Mouse (Mus musculus): ENCODE results near the gene Nppb. TPM values are rescaled to one million over a fixed set of nuclear protein-coding genes. Genes with fewer than 3 reads are reported as not detected.

The Nppb gene
- polyA plus RNA-seq, 1 experiment from 2014 or later, result 171 TPM

DNA sequence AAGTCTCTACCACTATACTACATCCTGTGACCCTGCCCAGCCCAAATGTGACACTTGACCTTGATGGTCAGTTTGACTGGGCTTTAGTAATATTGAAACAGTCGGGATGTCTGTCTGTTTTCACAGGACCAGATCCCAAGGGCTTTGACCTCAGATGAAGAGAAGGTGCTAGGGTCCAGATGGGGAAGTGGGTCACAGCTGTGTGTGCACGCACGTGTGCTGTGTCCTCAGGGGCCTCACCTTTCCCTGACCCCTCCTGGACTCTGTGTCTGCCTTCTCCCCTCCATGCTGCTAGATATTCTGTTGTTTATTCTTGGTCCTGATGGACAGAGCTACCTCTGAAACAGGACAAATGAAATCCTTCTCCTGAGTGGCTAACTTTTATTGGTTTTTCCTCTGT, 25.7 kb downstream of the Nppb start:
- Histone ChIP-seq H3K9me3 (replicated peaks) (no peaks in the 10 kb centered on the region), H3K4me3 (no peak overlapping the region), H3K9ac (no peak overlapping the region), H3K4me2 (no peak overlapping the region), H3K36me3 (peaks cover 98% of the 10 kb centered on the region), H3K27me3 (no peaks in the 10 kb centered on the region), H3K27ac (no peak overlapping the region), H3K4me1 (replicated peaks) (no peaks in the 10 kb centered on the region)
- 83% methylated on average over 3 of the region's 3 CpGs for WGBS
- no peak for ATAC-seq (replicated peaks; ENCODE audit: insufficient number of reproducible peaks, insufficient read depth, low FRiP score, low read depth)

DNA sequence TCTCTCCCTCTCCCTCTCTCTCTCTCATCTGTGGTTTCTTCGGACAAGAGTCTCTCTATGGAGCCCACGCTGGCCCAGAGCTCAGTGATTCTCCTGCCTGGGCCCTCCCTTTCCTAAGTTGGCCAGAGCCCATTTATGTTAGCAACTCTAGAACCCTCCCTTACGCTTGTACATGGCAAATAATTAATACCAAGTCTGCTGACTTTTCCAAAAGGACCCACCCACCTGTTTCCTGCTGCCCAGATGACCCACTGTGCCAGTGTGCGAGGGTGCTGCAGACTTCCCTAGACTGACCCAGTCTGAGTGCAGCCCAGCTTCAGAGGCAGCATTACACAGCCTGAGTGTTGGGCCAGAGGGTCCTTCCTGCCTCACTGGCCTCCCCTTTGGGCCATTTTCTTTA, 26.6 kb downstream of the Nppb start:
- Histone ChIP-seq H3K27ac (no peak overlapping the region), H3K9ac (no peak overlapping the region), H3K4me2 (no peak overlapping the region), H3K27me3 (no peaks in the 10 kb centered on the region), H3K4me3 (no peak overlapping the region), H3K36me3 (peaks cover 98% of the 10 kb centered on the region), H3K4me1 (replicated peaks) (no peaks in the 10 kb centered on the region), H3K9me3 (replicated peaks) (no peaks in the 10 kb centered on the region)
- WGBS, result 88% methylated on average over 4 of the region's 4 CpGs
- ATAC-seq (replicated peaks; ENCODE audit: insufficient number of reproducible peaks, insufficient read depth, low FRiP score, low read depth), result no peak

DNA sequence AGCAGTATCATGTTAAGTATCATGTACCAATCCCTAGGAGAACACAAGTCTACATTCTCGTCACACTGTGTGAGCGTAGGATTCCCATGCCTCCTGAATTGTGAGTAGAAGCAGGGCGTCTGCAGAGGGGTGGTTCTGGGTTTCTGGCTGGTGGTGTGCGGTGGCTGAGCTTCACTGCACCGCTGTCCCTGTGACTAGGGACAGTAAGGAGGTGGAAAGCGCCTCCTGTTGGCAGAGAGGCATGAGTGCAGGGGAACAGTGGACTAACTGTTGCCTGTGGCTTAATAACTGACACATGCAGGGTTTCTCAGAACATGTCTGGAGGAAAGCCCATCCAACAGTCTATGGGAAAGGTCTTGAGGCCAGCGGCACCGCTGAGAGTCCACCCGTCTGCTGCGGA, 29.8 kb downstream of the Nppb start:
- no peak overlapping the region for H3K27ac ChIP-seq
- no peak overlapping the region for H3K4me3 ChIP-seq
- ATAC-seq (replicated peaks; ENCODE audit: insufficient number of reproducible peaks, insufficient read depth, low FRiP score, low read depth), result no peak
- 77% methylated on average over 10 of the region's 10 CpGs for WGBS
- no peaks in the 10 kb centered on the region for H3K4me1 ChIP-seq (replicated peaks)
- H3K9ac ChIP-seq, result no peak overlapping the region
- no peaks in the 10 kb centered on the region for H3K27me3 ChIP-seq
- H3K9me3 ChIP-seq (replicated peaks), result no peaks in the 10 kb centered on the region
- no peak overlapping the region for H3K4me2 ChIP-seq
- peaks cover 92% of the 10 kb centered on the region for H3K36me3 ChIP-seq

DNA sequence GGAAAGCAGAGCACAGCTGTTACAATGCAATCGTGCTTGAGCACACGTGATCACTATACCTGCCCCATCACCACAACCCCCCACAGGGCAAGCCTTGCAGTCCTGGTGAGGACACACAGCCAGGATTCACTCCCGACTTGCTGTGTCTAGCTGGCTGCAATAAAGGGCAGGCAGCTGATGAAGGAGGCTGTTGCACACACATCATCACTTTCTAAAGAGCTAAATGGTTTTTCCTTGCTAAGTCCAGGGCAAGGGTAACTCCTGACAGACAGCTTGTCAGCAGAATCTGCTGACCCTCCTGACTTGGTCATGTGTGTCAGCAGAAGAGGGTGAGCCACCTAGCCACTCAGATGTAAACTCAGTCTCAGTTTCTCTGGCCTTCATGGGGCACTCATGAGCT, 31.4 kb downstream of the Nppb start:
- no peaks in the 10 kb centered on the region for H3K27me3 ChIP-seq
- H3K4me3 ChIP-seq, result no peak overlapping the region
- no peak overlapping the region for H3K27ac ChIP-seq
- no peaks in the 10 kb centered on the region for H3K4me1 ChIP-seq (replicated peaks)
- 73% methylated on average over 3 of the region's 3 CpGs for WGBS
- H3K9ac ChIP-seq, result no peak overlapping the region
- peaks cover 92% of the 10 kb centered on the region for H3K36me3 ChIP-seq
- no peak for ATAC-seq (replicated peaks; ENCODE audit: insufficient number of reproducible peaks, insufficient read depth, low FRiP score, low read depth)
- H3K9me3 ChIP-seq (replicated peaks), result no peaks in the 10 kb centered on the region
- H3K4me2 ChIP-seq, result no peak overlapping the region

DNA sequence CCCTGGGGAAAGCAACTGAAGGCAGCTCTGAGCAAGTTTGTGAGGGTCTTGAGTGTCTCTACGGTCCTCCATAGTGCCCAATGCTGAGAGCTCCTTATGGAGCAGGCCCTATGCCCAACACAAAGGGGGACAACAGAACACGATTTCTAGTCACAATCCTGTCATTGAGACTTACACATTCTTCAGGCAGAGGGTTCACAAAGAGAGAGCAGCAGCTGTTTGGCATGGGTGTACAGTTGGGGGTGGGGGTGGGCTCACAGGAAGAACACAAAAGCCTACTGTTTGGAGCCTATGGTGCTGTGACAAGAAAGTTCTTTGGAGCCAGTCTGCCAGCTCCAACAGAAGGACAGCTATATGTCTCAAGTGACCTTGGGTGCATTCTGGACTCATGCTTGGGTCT, 32.8 kb downstream of the Nppb start:
- no peak overlapping the region for H3K4me2 ChIP-seq
- no peak overlapping the region for H3K9ac ChIP-seq
- H3K36me3 ChIP-seq, result peaks cover 92% of the 10 kb centered on the region
- no peaks in the 10 kb centered on the region for H3K4me1 ChIP-seq (replicated peaks)
- H3K4me3 ChIP-seq, result no peak overlapping the region
- no peaks in the 10 kb centered on the region for H3K9me3 ChIP-seq (replicated peaks)
- WGBS, result 68% methylated on average over 2 of the region's 2 CpGs
- no peak for ATAC-seq (replicated peaks; ENCODE audit: insufficient number of reproducible peaks, insufficient read depth, low FRiP score, low read depth)
- no peak overlapping the region for H3K27ac ChIP-seq
- no peaks in the 10 kb centered on the region for H3K27me3 ChIP-seq

DNA sequence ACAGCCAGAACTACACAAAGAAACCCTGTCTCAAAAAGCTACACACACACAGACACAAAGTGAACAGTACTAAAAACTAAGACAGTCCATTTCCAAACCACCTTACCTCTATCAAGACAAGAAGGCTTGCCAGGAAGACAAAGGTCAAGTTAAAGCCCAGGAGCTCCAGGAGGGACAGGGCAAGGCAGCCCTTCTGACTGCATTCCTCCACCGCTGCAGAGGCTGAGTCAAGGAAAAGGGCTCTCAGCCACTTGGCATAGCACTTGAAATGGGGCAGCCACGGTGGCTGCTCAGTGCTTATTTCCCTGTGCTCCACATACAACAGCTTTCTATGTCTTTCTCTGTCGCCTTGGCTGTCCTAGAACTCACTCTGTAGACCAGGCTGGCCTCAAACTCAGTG, 38.4 kb downstream of the Nppb start:
- Histone ChIP-seq H3K4me3 (no peak overlapping the region), H3K27me3 (no peaks in the 10 kb centered on the region), H3K4me1 (replicated peaks) (no peaks in the 10 kb centered on the region), H3K27ac (no peak overlapping the region), H3K9me3 (replicated peaks) (no peaks in the 10 kb centered on the region), H3K9ac (no peak overlapping the region), H3K4me2 (no peak overlapping the region), H3K36me3 (peaks cover 78% of the 10 kb centered on the region)
- WGBS, result 83% methylated on average over 3 of the region's 3 CpGs
- no peak for ATAC-seq (replicated peaks; ENCODE audit: insufficient number of reproducible peaks, insufficient read depth, low FRiP score, low read depth)

DNA sequence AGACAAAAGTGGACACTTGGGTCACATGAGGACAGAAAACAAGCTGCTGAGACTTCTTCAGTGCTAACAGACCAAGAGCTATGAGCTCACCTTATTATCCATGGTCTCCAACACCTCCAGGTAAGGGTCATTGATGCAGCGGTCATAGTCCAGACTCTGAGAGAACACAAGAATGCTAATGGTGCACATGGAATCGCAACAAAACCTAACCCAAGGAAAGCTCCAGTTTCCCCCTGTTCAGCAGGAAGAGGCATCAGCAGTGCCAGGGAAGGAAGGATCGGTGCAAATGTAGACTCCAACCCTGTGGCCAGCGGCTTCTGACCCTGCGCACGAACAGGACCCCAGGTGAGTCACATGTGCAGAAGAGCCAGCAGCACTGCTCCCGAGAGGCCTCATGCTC, 43.7 kb downstream of the Nppb start:
- Histone ChIP-seq H3K36me3 (peaks cover 39% of the 10 kb centered on the region), H3K27me3 (no peaks in the 10 kb centered on the region), H3K9me3 (replicated peaks) (no peaks in the 10 kb centered on the region), H3K9ac (no peak overlapping the region), H3K27ac (no peak overlapping the region), H3K4me1 (replicated peaks) (no peaks in the 10 kb centered on the region), H3K4me2 (no peak overlapping the region), H3K4me3 (no peak overlapping the region)
- no peak for ATAC-seq (replicated peaks; ENCODE audit: insufficient number of reproducible peaks, insufficient read depth, low FRiP score, low read depth)
- WGBS, result 93% methylated on average over 7 of the region's 7 CpGs

DNA sequence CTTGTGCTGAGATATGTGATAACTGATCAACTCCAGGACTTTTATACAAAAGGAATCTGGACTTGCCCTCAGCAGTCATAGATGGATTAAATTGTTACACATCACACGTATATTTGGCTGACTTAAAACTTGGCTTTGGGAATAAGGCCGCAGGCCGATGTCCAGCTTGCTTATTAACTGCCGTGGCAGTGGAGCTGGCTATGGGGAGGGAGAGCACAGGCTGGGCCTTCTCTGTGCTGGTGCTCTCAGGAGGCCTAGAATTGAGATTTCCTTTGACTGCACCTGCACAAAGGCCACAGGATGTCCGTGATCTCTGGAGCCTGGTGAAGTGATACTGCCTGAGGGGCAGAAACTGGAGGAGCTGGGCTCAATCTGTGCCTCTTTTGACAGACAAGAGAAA, 44.9 kb downstream of the Nppb start:
- no peak overlapping the region for H3K4me2 ChIP-seq
- H3K27ac ChIP-seq, result no peak overlapping the region
- no peaks in the 10 kb centered on the region for H3K4me1 ChIP-seq (replicated peaks)
- H3K9ac ChIP-seq, result no peak overlapping the region
- WGBS, result 86% methylated on average over 5 of the region's 5 CpGs
- no peak overlapping the region for H3K4me3 ChIP-seq
- no peak for ATAC-seq (replicated peaks; ENCODE audit: insufficient number of reproducible peaks, insufficient read depth, low FRiP score, low read depth)
- no peaks in the 10 kb centered on the region for H3K9me3 ChIP-seq (replicated peaks)
- H3K27me3 ChIP-seq, result no peaks in the 10 kb centered on the region
- H3K36me3 ChIP-seq, result peaks cover 40% of the 10 kb centered on the region

DNA sequence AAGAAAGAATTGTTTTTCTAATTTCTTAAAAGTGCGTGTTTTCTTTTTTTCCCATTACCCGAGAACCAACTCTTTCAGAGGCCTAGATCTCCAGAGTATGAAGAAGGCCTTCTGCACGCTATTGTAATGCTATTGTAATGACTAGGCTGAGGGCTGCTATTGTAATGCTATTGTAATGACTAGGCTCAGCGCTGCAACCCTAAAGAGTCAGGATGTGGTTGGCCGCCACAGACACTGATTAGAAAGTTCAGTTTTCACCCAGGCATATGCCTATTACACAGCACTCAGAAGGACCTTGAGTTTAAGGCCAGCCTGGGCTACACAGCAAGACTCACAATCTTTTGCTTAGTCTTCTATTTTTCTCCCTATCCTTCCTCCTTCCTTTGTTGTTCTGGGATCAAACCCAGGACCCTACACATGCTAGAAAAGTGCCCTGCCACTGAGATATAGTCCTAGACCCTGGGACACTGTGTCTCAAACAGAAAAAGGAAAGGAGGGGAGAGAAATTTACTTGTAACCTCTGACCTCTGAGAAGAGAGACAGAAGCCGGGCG, 48.3 kb downstream of the Nppb start:
- H3K9ac ChIP-seq, result no peak overlapping the region
- H3K9me3 ChIP-seq (replicated peaks), result no peaks in the 10 kb centered on the region
- peaks cover 16% of the 10 kb centered on the region for H3K36me3 ChIP-seq
- H3K4me3 ChIP-seq, result no peak overlapping the region
- peaks cover 10% of the 10 kb centered on the region for H3K4me1 ChIP-seq (replicated peaks)
- WGBS, result 83% methylated on average over 7 of the region's 7 CpGs
- ATAC-seq (replicated peaks; ENCODE audit: insufficient number of reproducible peaks, insufficient read depth, low FRiP score, low read depth), result no peak
- no peak overlapping the region for H3K27ac ChIP-seq
- H3K4me2 ChIP-seq, result no peak overlapping the region
- H3K27me3 ChIP-seq, result no peaks in the 10 kb centered on the region

DNA sequence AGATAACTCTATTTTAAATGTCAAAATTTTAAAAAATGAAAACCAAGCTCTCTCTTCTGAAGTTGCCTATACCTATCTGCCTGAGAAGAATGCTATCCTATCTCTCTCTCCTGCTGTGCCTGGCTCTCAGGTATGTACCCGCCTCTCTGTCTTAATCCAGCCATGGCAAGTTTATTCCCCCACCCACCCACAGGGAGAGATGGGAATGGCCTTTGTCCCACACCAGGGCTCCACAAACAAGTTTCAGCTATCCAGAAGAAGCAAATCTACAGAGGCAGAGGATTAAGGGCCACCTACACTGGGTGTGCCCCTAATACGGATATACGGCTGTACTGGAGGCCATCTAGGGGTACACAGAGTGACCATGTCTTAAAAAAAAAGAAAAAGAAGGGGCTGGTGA, 49.9 kb downstream of the Nppb start:
- H3K4me2 ChIP-seq, result no peak overlapping the region
- peaks cover 10% of the 10 kb centered on the region; the same call in 1 of the 2 replicates for H3K36me3 ChIP-seq
- no peak for ATAC-seq (replicated peaks; ENCODE audit: insufficient number of reproducible peaks, insufficient read depth, low FRiP score, low read depth)
- no peak overlapping the region for H3K27ac ChIP-seq
- WGBS, result 90% methylated on average over 3 of the region's 3 CpGs
- no peak overlapping the region for H3K9ac ChIP-seq
- no peaks in the 10 kb centered on the region for H3K9me3 ChIP-seq (replicated peaks)
- peaks cover 24% of the 10 kb centered on the region for H3K4me1 ChIP-seq (replicated peaks)
- no peak overlapping the region for H3K4me3 ChIP-seq
- no peaks in the 10 kb centered on the region for H3K27me3 ChIP-seq
